Mouse (Mus musculus): Measurements from ENCODE around the gene Slxl1.
"Not testable (repeated sequence)": the region's sequence is repeated elsewhere in the genome, so short reads cannot be mapped to it uniquely, and the experiment has no call there.

Slxl1 gene

DNA sequence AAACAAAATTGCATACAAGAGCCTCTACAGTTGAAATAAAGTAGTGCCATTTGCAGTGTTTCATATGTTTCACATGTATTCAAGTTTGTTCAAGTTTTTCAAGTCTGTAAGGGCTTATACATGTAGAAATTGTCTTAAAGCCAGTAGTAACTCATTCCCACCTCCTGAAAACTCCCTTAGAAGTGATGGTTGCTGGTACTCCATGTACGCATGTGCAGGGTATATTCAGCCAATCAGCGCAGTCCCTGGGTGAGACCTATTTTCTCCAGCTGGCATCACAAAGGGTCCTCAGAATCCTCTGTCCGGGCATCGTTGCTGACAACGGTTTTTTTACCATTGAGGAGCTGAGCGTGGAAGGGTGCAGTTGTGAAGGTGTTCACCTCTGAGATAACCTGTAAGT is at the start of gene Slxl1:
Gene Slxl1, plus strand, starts transcription at position 301 of the 400 bp plus-strand sequence.
- not testable (repeated sequence) for DNase-seq (ENCODE audit: extremely low read depth, low read depth)

Data from MEL-GATA-1-ER (cell line).